Mouse (Mus musculus): ENCODE measurements around the gene Cuedc1. TPM values are rescaled to one million over a fixed set of nuclear protein-coding genes. Genes with fewer than 3 reads are reported as not detected.

Cuedc1 gene
- total and polyA plus RNA-seq, 2 experiments from 2014 or later, result 37.5 to 38.8 TPM

GRCm38 (mm10) chr11:88169531-88170040 is 71.7 kb downstream of the Cuedc1 start:
- Histone ChIP-seq H3K9ac (replicated peaks; ENCODE audit: low read length, poor library complexity, severe bottlenecking) (no peak overlapping the region), H3K27ac (ENCODE audit: low read depth, low read length) (no peak overlapping the region), H3K4me3 (ENCODE audit: low read depth, low read length) (no peak overlapping the region), H3K4me2 (ENCODE audit: low read depth, low read length, poor library complexity, severe bottlenecking) (no peak overlapping the region), H3K9me3 (ENCODE audit: low read length) (no peaks in the 10 kb centered on the region), H3K4me1 (ENCODE audit: insufficient read depth, low read length) (peaks cover 9% of the 10 kb centered on the region; the same call in 1 of the 2 replicates), H3K36me3 (ENCODE audit: insufficient read depth, low read length) (0 out of 2 replicates have a peak, but pooled peaks cover 3% of the 10 kb centered on the region), H3K27me3 (ENCODE audit: insufficient read depth, low read length) (no peaks in the 10 kb centered on the region)
- TF ChIP-seq CTCF (IDR thresholded peaks at IDR 0.05), result no peak
- ATAC-seq (ENCODE audit: low FRiP score) (no peak), DNase-seq (ENCODE audit: low spot score) (no peak)
- 37% methylated on average over 32 of the region's 32 CpGs for WGBS

GRCm38 (mm10) chr11:88170606-88171005 is 72.7 kb downstream of the Cuedc1 start:
- ATAC-seq (ENCODE audit: low FRiP score), result no peak
- 56% methylated on average over 3 of the region's 3 CpGs for WGBS

GRCm38 (mm10) chr11:88171876-88172442 is 74.1 kb downstream of the Cuedc1 start:
- Histone ChIP-seq H3K4me3 (ENCODE audit: low read depth, low read length) (no peak overlapping the region), H3K9me3 (ENCODE audit: low read length) (no peaks in the 10 kb centered on the region), H3K36me3 (ENCODE audit: insufficient read depth, low read length) (no peaks in the 10 kb centered on the region), H3K4me2 (ENCODE audit: low read depth, low read length, poor library complexity, severe bottlenecking) (no peak overlapping the region), H3K27ac (ENCODE audit: low read depth, low read length) (no peak overlapping the region), H3K27me3 (ENCODE audit: insufficient read depth, low read length) (no peaks in the 10 kb centered on the region), H3K9ac (replicated peaks; ENCODE audit: low read length, poor library complexity, severe bottlenecking) (no peak overlapping the region), H3K4me1 (ENCODE audit: insufficient read depth, low read length) (0 out of 2 replicates have a peak, but pooled peaks cover 5% of the 10 kb centered on the region)
- no peak for DNase-seq (ENCODE audit: low spot score)
- ATAC-seq (ENCODE audit: low FRiP score), result no peak
- TF ChIP-seq CTCF (IDR thresholded peaks at IDR 0.05), result no peak
- whole genome bisulfite sequencing, result 67% methylated on average over 15 of the region's 15 CpGs

More at GRCm38 (mm10) chr11:88170606-88171005, 72.7 kb downstream of the Cuedc1 start:
- 0 out of 2 replicates have a peak, but pooled peaks cover 3% of the 10 kb centered on the region for H3K36me3 ChIP-seq (ENCODE audit: insufficient read depth, low read length)
- TF ChIP-seq CTCF (IDR thresholded peaks at IDR 0.05), result no peak
- H3K27ac ChIP-seq (ENCODE audit: low read depth, low read length), result no peak overlapping the region
- peaks cover 9% of the 10 kb centered on the region; the same call in 1 of the 2 replicates for H3K4me1 ChIP-seq (ENCODE audit: insufficient read depth, low read length)
- H3K27me3 ChIP-seq (ENCODE audit: insufficient read depth, low read length), result no peaks in the 10 kb centered on the region
- no peak overlapping the region for H3K9ac ChIP-seq (replicated peaks; ENCODE audit: low read length, poor library complexity, severe bottlenecking)
- no peaks in the 10 kb centered on the region for H3K9me3 ChIP-seq (ENCODE audit: low read length)
- no peak overlapping the region for H3K4me2 ChIP-seq (ENCODE audit: low read depth, low read length, poor library complexity, severe bottlenecking)
- DNase-seq (ENCODE audit: low spot score), result no peak
- H3K4me3 ChIP-seq (ENCODE audit: low read depth, low read length), result no peak overlapping the region

- no peaks in the 10 kb centered on the region for H3K27me3 ChIP-seq (ENCODE audit: insufficient read depth, low read length)
- no peaks in the 10 kb centered on the region for H3K9me3 ChIP-seq (ENCODE audit: low read length)
- no peak overlapping the region for H3K9ac ChIP-seq (replicated peaks; ENCODE audit: low read length, poor library complexity, severe bottlenecking)
- WGBS, result 39% methylated on average over 10 of the region's 10 CpGs
- 0 out of 2 replicates have a peak, but pooled peaks cover 5% of the 10 kb centered on the region for H3K4me1 ChIP-seq (ENCODE audit: insufficient read depth, low read length)
- H3K27ac ChIP-seq (ENCODE audit: low read depth, low read length), result no peak overlapping the region
- peaks cover 6% of the 10 kb centered on the region for H3K36me3 ChIP-seq (ENCODE audit: insufficient read depth, low read length)
- DNase-seq (ENCODE audit: low spot score), result peak; percentile 48
- H3K4me2 ChIP-seq (ENCODE audit: low read depth, low read length, poor library complexity, severe bottlenecking), result no peak overlapping the region
- no peak overlapping the region for H3K4me3 ChIP-seq (ENCODE audit: low read depth, low read length)
- no peak for TF ChIP-seq CTCF (IDR thresholded peaks at IDR 0.05)
- no peak; the same call in 1 of the 2 replicates for ATAC-seq (ENCODE audit: low FRiP score)
Observed at GRCm38 (mm10) chr11:88172601-88173325, 74.9 kb downstream of the Cuedc1 start.

GRCm38 (mm10) chr11:88173386-88174025 is 75.6 kb downstream of the Cuedc1 start:
- Histone ChIP-seq H3K27me3 (ENCODE audit: insufficient read depth, low read length) (no peaks in the 10 kb centered on the region), H3K9me3 (ENCODE audit: low read length) (no peaks in the 10 kb centered on the region), H3K36me3 (ENCODE audit: insufficient read depth, low read length) (peaks cover 6% of the 10 kb centered on the region), H3K4me1 (ENCODE audit: insufficient read depth, low read length) (0 out of 2 replicates have a peak, but pooled peaks cover 5% of the 10 kb centered on the region), H3K9ac (replicated peaks; ENCODE audit: low read length, poor library complexity, severe bottlenecking) (no peak overlapping the region), H3K4me3 (ENCODE audit: low read depth, low read length) (no peak overlapping the region), H3K27ac (ENCODE audit: low read depth, low read length) (no peak overlapping the region), H3K4me2 (ENCODE audit: low read depth, low read length, poor library complexity, severe bottlenecking) (no peak overlapping the region)
- 41% methylated on average over 8 of the region's 9 CpGs for WGBS
- no peak for ATAC-seq (ENCODE audit: low FRiP score)
- DNase-seq (ENCODE audit: low spot score), result no peak
- TF ChIP-seq CTCF (IDR thresholded peaks at IDR 0.05), result no peak

Data from midbrain, postnatal 0 days (tissue).